Mouse (Mus musculus) midbrain, postnatal 0 days (tissue): ENCODE results near the gene Asb18. TPM values are rescaled to one million over a fixed set of nuclear protein-coding genes. Genes with fewer than 3 reads are reported as not detected.

Experiments used
- ATAC-seq: fragments of 200-750 bp; cut with Nextera tagmentation; 2 replicates; pipeline ENCODE4 v1.8.0; 2017; ENCODE audit warnings: moderate number of reproducible peaks, mild to moderate bottlenecking, moderate TSS enrichment, moderate library complexity; ENCODE audit not compliant: low FRiP score
- DNase-seq: peaks from one replicate; pipeline ENCODE4 v3.0.0-alpha.2; 2015; ENCODE audit warnings: low spot score
- H3K27ac ChIP-seq: fragments of 300-500 bp; sonication (generic); 2 replicates; pipeline ENCODE4 v1.5.1; 2014; ENCODE audit warnings: low read depth, mild to moderate bottlenecking, low read length, mixed read lengths
- H3K27me3 ChIP-seq: fragments of 300-500 bp; sonication (generic); 2 replicates; pipeline ENCODE4 v1.6.1; 2014; ENCODE audit warnings: low read length, control low read depth, mixed read lengths; ENCODE audit not compliant: insufficient read depth
- H3K36me3 ChIP-seq: fragments of 300-500 bp; sonication (generic); 2 replicates; pipeline ENCODE4 v1.6.1; 2014; ENCODE audit warnings: low read length, control low read depth, mixed read lengths; ENCODE audit not compliant: insufficient read depth
- H3K4me1 ChIP-seq: fragments of 300-500 bp; sonication (generic); 2 replicates; pipeline ENCODE4 v1.6.1; 2014; ENCODE audit warnings: mild to moderate bottlenecking, control low read depth, antibody characterized with exemption, low read length, mixed read lengths; ENCODE audit not compliant: insufficient read depth
- H3K4me2 ChIP-seq: fragments of 300-500 bp; sonication (generic); 2 replicates; pipeline ENCODE4 v1.6.1; 2014; ENCODE audit warnings: low read depth, mild to moderate bottlenecking, low read length, mixed read lengths; ENCODE audit not compliant: poor library complexity, severe bottlenecking
- H3K4me3 ChIP-seq: fragments of 300-500 bp; sonication (generic); 2 replicates; pipeline ENCODE4 v1.5.1; 2014; ENCODE audit warnings: low read depth, mild to moderate bottlenecking, low read length, moderate library complexity
- H3K9ac ChIP-seq: fragments of 300-500 bp; sonication (generic); replicated peaks from 2 replicates; pipeline ENCODE4 v1.6.1; 2014; ENCODE audit warnings: mild to moderate bottlenecking, low read length, moderate library complexity, mixed read lengths; ENCODE audit not compliant: poor library complexity, severe bottlenecking
- H3K9me3 ChIP-seq: fragments of 300-500 bp; sonication (generic); 2 replicates; pipeline ENCODE4 v1.6.1; 2016; ENCODE audit warnings: low read length, control low read depth
- CTCF ChIP-seq: IDR thresholded peaks from 2 replicates; pipeline ENCODE4 v1.5.1; 2016; ENCODE audit warnings: antibody characterized with exemption, mild to moderate bottlenecking
- WGBS: fragments of 180-500 bp; shearing (Covaris S2); extraction: QIAGEN DNeasy Blood & Tissue Kit; methylation state at CpG from one replicate; pipeline ENCODE4 v1.1.7; 2014; 5-methylcytosine and 5-hydroxymethylcytosine counted together
- polyA plus RNA-seq: library from polyadenylated mRNA; unstranded; fragments of >200 nt; fragmentation: Nextera tagmentation; extraction: Ambion mirVana; gene quantifications from 2 replicates; pipeline ENCODE4 v1.2.1, GENCODE M21; 2015
- total RNA-seq: library from RNA; depleted of rRNA; stranded (reverse); fragments of >200 nt; gene quantifications from 2 replicates; pipeline ENCODE4 v1.2.3, GENCODE M21; 2014

Asb18 gene
- total and polyA plus RNA-seq, 2 experiments from 2014 or later, result 0.39 to 1.6 TPM

DNA sequence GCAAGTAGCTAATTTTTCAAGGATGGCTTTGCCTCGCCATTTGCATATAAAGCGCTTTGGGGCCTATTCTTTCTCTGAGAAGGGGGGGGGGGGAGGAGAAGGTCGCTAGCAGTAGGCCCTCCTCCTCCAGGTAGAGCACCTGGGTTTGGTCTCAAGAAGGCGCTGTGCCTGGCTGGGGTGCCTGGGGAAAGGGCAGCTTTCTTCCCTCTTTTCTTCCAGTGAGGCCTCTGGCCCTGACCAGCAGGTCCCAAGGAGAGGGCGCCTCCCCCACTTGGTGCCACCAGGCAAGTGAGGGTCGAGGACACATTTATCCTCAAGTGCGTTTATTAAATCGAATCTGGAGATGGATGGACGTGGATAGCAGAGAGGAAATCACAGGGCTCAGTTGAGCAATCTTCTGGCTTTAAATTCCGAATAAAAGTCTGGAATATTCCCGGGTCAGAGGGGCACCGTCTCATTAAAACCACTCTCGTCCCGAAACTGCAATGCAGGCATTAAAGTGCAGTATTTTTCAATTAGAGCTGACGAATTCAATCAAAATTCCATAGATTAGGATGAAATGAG, 73.4 kb downstream of the Asb18 start:
- no peaks in the 10 kb centered on the region for H3K9me3 ChIP-seq
- H3K36me3 ChIP-seq, result no peaks in the 10 kb centered on the region
- ATAC-seq, result no peak
- no peak for DNase-seq
- no peak overlapping the region for H3K4me3 ChIP-seq
- H3K4me1 ChIP-seq, result no peaks in the 10 kb centered on the region
- no peak overlapping the region for H3K27ac ChIP-seq
- H3K4me2 ChIP-seq, result no peak overlapping the region
- TF ChIP-seq CTCF, result no peak
- WGBS, result 11% methylated on average over 15 of the region's 15 CpGs
- peaks cover 64% of the 10 kb centered on the region for H3K27me3 ChIP-seq
- H3K9ac ChIP-seq, result no peak overlapping the region

DNA sequence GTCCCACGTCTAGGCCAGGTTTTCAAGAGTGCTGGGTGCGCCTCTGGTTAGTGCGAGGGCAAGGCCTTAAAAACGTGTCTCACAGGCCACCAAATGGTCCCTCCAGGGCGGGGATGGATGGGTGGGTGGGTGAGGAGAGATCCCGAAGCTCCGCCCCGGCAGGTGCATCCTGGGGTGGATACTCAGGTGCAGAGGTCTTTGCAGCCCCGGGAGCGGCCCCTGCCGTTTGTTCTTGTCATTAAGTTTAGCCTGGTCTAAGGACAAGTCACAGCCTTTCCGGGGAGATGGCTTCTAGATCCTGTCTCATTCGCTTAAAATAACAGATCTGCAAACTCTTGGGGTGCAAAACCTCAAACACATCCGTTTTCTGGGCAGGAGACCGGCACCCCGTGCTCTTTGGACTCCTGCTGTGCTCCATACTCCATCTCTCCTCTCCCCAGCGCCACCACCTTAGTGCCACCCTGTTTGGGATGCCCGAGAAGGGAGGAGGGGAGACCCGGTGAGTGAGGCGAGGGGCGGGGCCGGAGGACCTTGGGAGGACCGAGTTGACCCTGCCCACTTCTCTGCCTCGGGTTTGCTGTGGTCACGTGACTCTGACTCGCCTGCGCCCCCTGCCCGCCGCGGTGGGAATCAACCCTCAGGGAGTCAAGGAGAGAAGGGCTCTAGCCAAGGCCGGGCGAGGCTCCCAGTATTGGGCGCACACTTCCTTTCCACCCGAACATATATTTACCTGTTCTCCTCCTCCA, 74.3 kb downstream of the Asb18 start:
- peak; percentile 64 for DNase-seq
- Histone ChIP-seq H3K4me1 (no peaks in the 10 kb centered on the region), H3K4me3 (no peak overlapping the region), H3K9ac (no peak overlapping the region), H3K9me3 (no peaks in the 10 kb centered on the region), H3K27ac (no peak overlapping the region), H3K27me3 (peaks cover 64% of the 10 kb centered on the region), H3K4me2 (no peak overlapping the region), H3K36me3 (no peaks in the 10 kb centered on the region)
- 4% methylated on average over 34 of the region's 34 CpGs for WGBS
- TF ChIP-seq CTCF, result peak; percentile 69
- ATAC-seq, result peak; percentile 21; the same call in 1 of the 2 replicates

DNA sequence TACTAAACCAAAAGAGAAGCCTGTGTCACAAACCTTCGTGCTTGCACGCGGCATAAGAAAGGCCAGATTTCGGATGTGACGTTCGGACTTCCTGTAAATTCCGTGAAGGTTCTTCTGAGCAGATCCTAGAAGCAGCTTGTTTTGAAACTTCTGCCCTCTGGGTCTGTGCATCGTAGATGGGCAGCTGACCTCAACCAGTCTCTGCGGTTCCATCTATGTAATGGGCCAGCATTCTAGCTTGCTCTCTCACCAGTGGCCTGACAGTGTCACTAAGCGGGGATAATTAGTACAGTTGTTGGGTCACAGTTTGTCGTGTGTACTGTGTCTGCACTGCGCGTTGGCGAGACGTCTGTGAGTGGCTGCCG, 74.9 kb downstream of the Asb18 start:
- Histone ChIP-seq H3K9ac (no peak overlapping the region), H3K36me3 (no peaks in the 10 kb centered on the region), H3K4me2 (no peak overlapping the region), H3K9me3 (no peaks in the 10 kb centered on the region), H3K4me1 (no peaks in the 10 kb centered on the region), H3K27ac (no peak overlapping the region), H3K4me3 (no peak overlapping the region), H3K27me3 (peaks cover 66% of the 10 kb centered on the region)
- DNase-seq, result no peak
- no peak for TF ChIP-seq CTCF
- ATAC-seq, result no peak
- WGBS, result 27% methylated on average over 16 of the region's 16 CpGs

DNA sequence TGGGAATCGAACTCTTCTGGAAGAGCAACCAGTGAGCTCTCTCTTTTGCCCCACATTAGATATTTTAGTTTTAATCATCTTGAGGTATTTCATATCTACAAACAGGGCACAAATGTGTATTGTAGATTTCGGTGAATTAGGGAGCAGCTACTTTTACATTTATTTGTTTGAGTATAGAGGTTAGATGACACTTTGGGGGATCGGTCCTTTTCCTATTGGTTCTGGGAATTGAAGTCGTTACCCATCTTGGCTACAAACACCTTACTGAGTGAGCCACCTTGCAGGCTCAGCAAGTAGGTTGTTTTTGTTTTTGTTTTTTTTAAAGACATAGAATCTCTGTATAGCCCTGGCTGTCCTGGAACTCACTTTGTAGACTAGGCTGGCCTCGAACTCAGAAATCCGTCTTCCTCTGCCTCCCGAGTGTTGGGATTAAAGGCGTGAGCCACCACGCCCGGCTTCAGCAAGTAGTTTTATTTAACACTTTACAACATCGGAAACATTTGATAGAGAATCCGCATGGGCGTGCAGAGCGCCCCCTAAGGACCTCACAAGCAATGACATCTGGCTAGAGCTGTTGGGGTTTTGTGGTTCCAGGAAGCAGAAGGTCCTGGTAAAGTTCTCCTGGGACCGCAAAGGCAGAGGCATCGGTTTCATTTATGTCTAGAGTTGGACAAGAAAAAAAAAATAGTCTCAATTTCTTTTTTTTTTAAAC, 75.4 kb downstream of the Asb18 start:
- H3K4me2 ChIP-seq, result no peak overlapping the region
- WGBS, result 26% methylated on average over 16 of the region's 16 CpGs

DNA sequence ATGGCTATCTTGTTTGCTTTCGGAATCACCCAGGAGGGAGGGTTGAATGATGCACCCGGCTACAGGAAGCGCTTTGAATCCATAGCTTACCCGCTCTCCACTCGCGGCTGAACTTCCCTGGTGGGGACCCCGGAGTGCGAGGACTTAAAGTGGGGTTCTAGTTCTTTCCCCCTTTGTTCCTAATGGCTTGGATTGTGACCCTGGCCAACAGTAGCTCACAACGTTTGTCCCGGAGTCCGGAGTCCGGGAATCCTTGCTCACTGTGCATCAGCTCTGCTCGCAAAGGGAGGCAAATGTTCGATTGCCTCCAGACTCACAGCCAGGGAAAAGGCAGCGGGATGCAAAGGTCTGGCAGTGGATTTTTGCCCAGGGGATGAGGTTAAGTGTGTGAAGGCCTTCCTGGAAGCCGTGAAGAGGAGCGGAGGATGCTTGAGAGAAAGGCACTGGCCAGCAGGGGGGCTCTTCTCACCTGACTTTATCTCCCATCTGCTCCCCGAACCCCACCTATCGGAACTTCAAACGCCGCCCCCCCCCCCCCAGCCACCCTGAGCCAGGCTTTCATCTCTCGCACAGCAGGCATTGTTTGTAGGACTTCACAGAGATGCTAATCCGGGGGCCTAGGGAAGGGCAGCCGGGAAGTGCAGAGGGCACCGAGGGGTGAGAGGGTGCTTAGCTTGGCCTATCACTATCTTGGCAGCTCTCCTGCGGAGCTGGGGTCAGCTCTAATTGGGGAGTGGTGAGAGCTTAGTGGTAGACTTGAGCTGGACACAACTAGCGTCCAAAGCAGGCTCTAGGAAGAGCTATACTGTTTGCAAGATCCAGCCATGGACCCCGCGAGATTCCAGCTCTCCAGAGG, 78.7 kb downstream of the Asb18 start:
- Histone ChIP-seq H3K27ac (no peak overlapping the region), H3K4me2 (no peak overlapping the region), H3K27me3 (peaks cover 78% of the 10 kb centered on the region), H3K9ac (no peak overlapping the region), H3K36me3 (no peaks in the 10 kb centered on the region), H3K4me1 (peaks cover 3% of the 10 kb centered on the region), H3K4me3 (no peak overlapping the region), H3K9me3 (no peaks in the 10 kb centered on the region)
- DNase-seq (no peak), ATAC-seq (no peak)
- 3% methylated on average over 29 of the region's 29 CpGs for WGBS
- no peak for TF ChIP-seq CTCF

More for the DNA sequence above, 75.4 kb downstream of the Asb18 start:
- no peak for ATAC-seq
- no peaks in the 10 kb centered on the region for H3K4me1 ChIP-seq
- no peak overlapping the region for H3K9ac ChIP-seq
- no peaks in the 10 kb centered on the region for H3K9me3 ChIP-seq
- peak; percentile 56 for TF ChIP-seq CTCF
- no peak overlapping the region for H3K4me3 ChIP-seq
- DNase-seq, result no peak
- no peaks in the 10 kb centered on the region for H3K36me3 ChIP-seq
- H3K27ac ChIP-seq, result no peak overlapping the region
- H3K27me3 ChIP-seq, result peaks cover 62% of the 10 kb centered on the region
